Mouse (Mus musculus): ENCODE results near the gene Akt1s1.

- TF ChIP-seq POLR2A (IDR thresholded peaks at IDR 0.05; ENCODE audit: extremely low read depth, insufficient read depth, low read length) (no peak), CTCF (IDR thresholded peaks at IDR 0.05; ENCODE audit: low read depth, low read length) (no peak)
Measured at GRCm38 (mm10) chr7:44817441-44817840, 31.4 kb upstream of the Akt1s1 start.
